In genomic region chr2:112367726-112368673, GRCm38 (mm10) we compare ENCODE assay signal across 8 mouse cellular contexts. TPM values are rescaled to one million over a fixed set of nuclear protein-coding genes. Genes with fewer than 3 reads are reported as not detected.
DNase-seq lines count a peak whose midpoint lies in the region; ATAC-seq and TF ChIP-seq lines count a peak whose summit lies in the region.

Gene Emc4 (minus strand): TSS chr2:112368027.

- peak; percentile 84 to 100 for TF ChIP-seq POLR2A in MEL (IDR thresholded peaks at IDR 0.05; ENCODE audit: control insufficient read depth in 1 of 2, insufficient read depth in 1 of 2, low read depth in 1 of 2, low read length in 2 of 2, poor library complexity in 1 of 2)
- TF ChIP-seq POLR2A in cerebellum, adult 2 months (IDR thresholded peaks at IDR 0.05; ENCODE audit: borderline replicate concordance, insufficient read depth, low read length): peak; percentile 92; the same call in 1 of the 2 replicates

- peak; percentile 33 to 39; a peak in 2 of 4 replicates for TF ChIP-seq EP300 in MEL (IDR thresholded peaks at IDR 0.05; ENCODE audit: low read depth in 1 of 2, low read length in 2 of 2)

- 2% methylated on average over 46 of the region's 46 CpGs for WGBS in cerebellum, adult 2 months
- WGBS in lung, embryonic 16.5 days: under 1% methylated on average over 46 of the region's 46 CpGs

- H3K27ac ChIP-seq in MEL (ENCODE audit: control insufficient read depth, low read depth, low read length): peak within 1 kb of the TSS; percentile 93
- peak within 1 kb of the TSS; percentile 71 for H3K27ac ChIP-seq in cerebellum, adult 2 months (ENCODE audit: insufficient read depth, low read length)
- H3K27ac ChIP-seq in lung, embryonic 16.5 days (ENCODE audit: low read length): peak within 1 kb of the TSS; percentile 93

- peak within 1 kb of the TSS; percentile 84 to 92 for H3K4me3 ChIP-seq in MEL (ENCODE audit: control insufficient read depth in 1 of 2, insufficient read depth in 1 of 2, low read depth in 2 of 2, low read length in 2 of 2)
- H3K4me3 ChIP-seq in cerebellum, adult 2 months (replicated peaks; ENCODE audit: insufficient read depth, low read depth, low read length): peak within 1 kb of the TSS; percentile 99
- peak within 1 kb of the TSS; percentile 97 for H3K4me3 ChIP-seq in lung, embryonic 16.5 days (ENCODE audit: low read length)

- peak; percentile 90 to 94 for ATAC-seq in hematopoietic stem cell, adult 5-6 weeks (replicated peaks in 1 of 2; ENCODE audit: insufficient read depth in 1 of 2, low FRiP score in 2 of 2, low TSS enrichment in 1 of 2, low read depth in 1 of 2, poor library complexity in 2 of 2, severe bottlenecking in 2 of 2)
- peak; percentile 89 for ATAC-seq in lung, embryonic 16.5 days (ENCODE audit: low read depth)

- no peaks in the 10 kb centered on the region for H3K27me3 ChIP-seq in MEL (ENCODE audit: control insufficient read depth in 1 of 2, insufficient read depth in 2 of 2, low read length in 2 of 2)
- no peaks in the 10 kb centered on the region for H3K27me3 ChIP-seq in cerebellum, adult 2 months (ENCODE audit: control insufficient read depth, insufficient read depth, low read length)
- H3K27me3 ChIP-seq in lung, embryonic 16.5 days (ENCODE audit: control insufficient read depth, insufficient read depth, low read depth, low read length): no peaks in the 10 kb centered on the region

- H3K36me3 ChIP-seq in MEL (ENCODE audit: control insufficient read depth in 1 of 2, insufficient read depth in 2 of 2, low read length in 2 of 2): peaks cover 7 to 15% of the 10 kb centered on the region in 2 experiments
- peaks cover 2% of the 10 kb centered on the region; the same call in 1 of the 2 replicates for H3K36me3 ChIP-seq in lung, embryonic 16.5 days (ENCODE audit: control insufficient read depth, insufficient read depth, low read length)

- H3K9ac ChIP-seq in MEL (ENCODE audit: control insufficient read depth, low read depth, low read length, poor library complexity, severe bottlenecking): peak within 1 kb of the TSS; percentile 86
- peak within 1 kb of the TSS; percentile 94 for H3K9ac ChIP-seq in lung, embryonic 16.5 days (ENCODE audit: low read length)

- H3K4me2 ChIP-seq in lung, embryonic 16.5 days (ENCODE audit: low read depth, low read length): peak within 1 kb of the TSS; percentile 85

- H3K79me2 ChIP-seq in MEL (ENCODE audit: control insufficient read depth, insufficient read depth, low read length, poor library complexity): peaks cover 20% of the 10 kb centered on the region

- TF ChIP-seq RAD21 in MEL (IDR thresholded peaks at IDR 0.05; ENCODE audit: low read depth, low read length): no peak; the same call in 1 of the 2 replicates

- TF ChIP-seq CTCF in MEL (IDR thresholded peaks at IDR 0.05 in 2 of 3, conservative IDR thresholded peaks at IDR 0.05 in 1 of 3; ENCODE audit: control insufficient read depth in 1 of 3, insufficient read depth in 1 of 3, low read depth in 2 of 3, low read length in 3 of 3, poor library complexity in 1 of 3, severe bottlenecking in 1 of 3): no peak
- TF ChIP-seq CTCF in cerebellum, adult 2 months (IDR thresholded peaks at IDR 0.05; ENCODE audit: borderline replicate concordance, insufficient read depth, low read depth, low read length): no peak

- peak; percentile 99 for DNase-seq in MEL (ENCODE audit: low read depth, low spot score)
- DNase-seq in cerebellum, adult 2 months: peak; percentile 93 to 95
- peak; percentile 94 for DNase-seq in forelimb bud, embryonic 11.5 days (ENCODE audit: low read depth, low spot score)
- peak; percentile 69 for DNase-seq in layer of hippocampus, adult 9-10 months (ENCODE audit: low spot score)
- peak; percentile 78 for DNase-seq in ovary, postnatal 10 days (ENCODE audit: low spot score)
- DNase-seq in thymus, postnatal 10 days (ENCODE audit: low spot score in 2 of 2): peak; percentile 75 to 84

- H3K4me1 ChIP-seq in MEL (ENCODE audit: control insufficient read depth in 1 of 2, insufficient read depth in 2 of 2, low read length in 2 of 2): peaks cover 9% of the 10 kb centered on the region in 2 experiments
- peaks cover 4% of the 10 kb centered on the region for H3K4me1 ChIP-seq in cerebellum, adult 2 months (ENCODE audit: control insufficient read depth, insufficient read depth, low read length)
- H3K4me1 ChIP-seq in lung, embryonic 16.5 days (replicated peaks; ENCODE audit: control insufficient read depth, insufficient read depth, low read length): peaks cover 6% of the 10 kb centered on the region; the same call in 1 of the 2 replicates

- H3K9me3 ChIP-seq in MEL (replicated peaks; ENCODE audit: insufficient read depth, low read length): no peaks in the 10 kb centered on the region
- no peaks in the 10 kb centered on the region for H3K9me3 ChIP-seq in lung, embryonic 16.5 days (ENCODE audit: control insufficient read depth, low read length)

TF ChIP-seq in MEL, 35 proteins besides CTCF, POLR2A, EP300 and RAD21:
- TF ChIP-seq NELFE (IDR thresholded peaks at IDR 0.05; ENCODE audit: low read depth, low read length) (peak; percentile 99), SIN3A (IDR thresholded peaks at IDR 0.05; ENCODE audit: low read length) (peak; percentile 99), E2F4 (IDR thresholded peaks at IDR 0.05; ENCODE audit: borderline replicate concordance, low read depth, low read length) (no peak; the same call in 1 of the 2 replicates), MYB (IDR thresholded peaks at IDR 0.05; ENCODE audit: low read depth, low read length) (no peak), MAZ (IDR thresholded peaks at IDR 0.05; ENCODE audit: low read depth, low read length) (no peak), HCFC1 (IDR thresholded peaks at IDR 0.05; ENCODE audit: low read depth, low read length) (peak; percentile 95), CHD1 (IDR thresholded peaks at IDR 0.05; ENCODE audit: low read depth, low read length) (peak; percentile 59; the same call in 1 of the 2 replicates), ELF1 (IDR thresholded peaks at IDR 0.05; ENCODE audit: low read depth, low read length) (peak; percentile 97), JUND (IDR thresholded peaks at IDR 0.05; ENCODE audit: low read depth, low read length) (0 out of 2 replicates have a peak, but pooled peaks have one; percentile 45), TCF12 (IDR thresholded peaks at IDR 0.05; ENCODE audit: low read depth, low read length) (peak; percentile 80), KAT2A (conservative IDR thresholded peaks at IDR 0.05; ENCODE audit: low read depth, low read length) (peak; percentile 69), CHD2 (IDR thresholded peaks at IDR 0.05; ENCODE audit: low read length) (peak; percentile 42; the same call in 1 of the 2 replicates), USF1 (IDR thresholded peaks at IDR 0.05; ENCODE audit: low read depth, low read length) (no peak), TBP (IDR thresholded peaks at IDR 0.05; ENCODE audit: low read depth, low read length) (peak; percentile 98), ZNF384 (IDR thresholded peaks at IDR 0.05; ENCODE audit: low read depth, low read length) (no peak), RCOR1 (IDR thresholded peaks at IDR 0.05; ENCODE audit: low read depth, low read length) (peak; percentile 34), ZC3H11A (IDR thresholded peaks at IDR 0.05; ENCODE audit: low read depth, low read length) (no peak), TAL1 (IDR thresholded peaks at IDR 0.05; ENCODE audit: low read length) (no peak), BHLHE40 (IDR thresholded peaks at IDR 0.05; ENCODE audit: borderline replicate concordance, low read depth, low read length) (0 out of 2 replicates have a peak, but pooled peaks have one; percentile 6), POLR2AphosphoS2 (IDR thresholded peaks at IDR 0.05; ENCODE audit: low read length) (peak; percentile 99), MYC (IDR thresholded peaks at IDR 0.05; ENCODE audit: low read depth, low read length) (peak; percentile 96), POLR2AphosphoS5 (IDR thresholded peaks at IDR 0.05; ENCODE audit: borderline replicate concordance, low read depth, low read length) (peak; percentile 79; the same call in 1 of the 2 replicates), GABPA (IDR thresholded peaks at IDR 0.05; ENCODE audit: low read depth, low read length) (no peak), ZMIZ1 (IDR thresholded peaks at IDR 0.05; ENCODE audit: low read depth, low read length) (peak; percentile 98), ETS1 (IDR thresholded peaks at IDR 0.05; ENCODE audit: low read depth, low read length) (0 out of 2 replicates have a peak, but pooled peaks have one; percentile 33), GATA1 (IDR thresholded peaks at IDR 0.05; ENCODE audit: low read depth, low read length) (peak; percentile 10; the same call in 1 of the 2 replicates), NRF1 (IDR thresholded peaks at IDR 0.05; ENCODE audit: insufficient read depth, low read depth, low read length, poor library complexity, severe bottlenecking) (0 out of 2 replicates have a peak, but pooled peaks have one; percentile 14), SMC3 (IDR thresholded peaks at IDR 0.05; ENCODE audit: low read depth, low read length) (no peak; the same call in 1 of the 2 replicates), UBTF (IDR thresholded peaks at IDR 0.05; ENCODE audit: borderline replicate concordance, insufficient read depth, low read depth, low read length) (no peak), MAFK (IDR thresholded peaks at IDR 0.05; ENCODE audit: borderline replicate concordance, low read depth, low read length) (no peak), MAX (IDR thresholded peaks at IDR 0.05; ENCODE audit: low read length) (peak; percentile 86), USF2 (IDR thresholded peaks at IDR 0.05; ENCODE audit: borderline replicate concordance in 1 of 2, insufficient read depth in 1 of 2, low read depth in 1 of 2, low read length in 2 of 2) (no peak), ZKSCAN1 (IDR thresholded peaks at IDR 0.05; ENCODE audit: low read depth, low read length) (no peak), MXI1 (IDR thresholded peaks at IDR 0.05; ENCODE audit: low read depth, low read length) (peak; percentile 96), MEF2A (IDR thresholded peaks at IDR 0.05; ENCODE audit: extremely low read depth, insufficient replicate concordance, low read depth, low read length, poor library complexity, severe bottlenecking) (no peak)

RNA-seq across cellular contexts. Expression of gene Emc4, which starts in this region (rescaled TPM):
- total RNA-seq in MEL (2012; rRNA removed): 163 and 201 TPM in 2 replicates
- 100 to 1,000 TPM in 1 of 2 experiments, not detected in 1; 171 TPM for polyA plus RNA-seq in MEL (2012; ENCODE audit: insufficient read depth in 1 of 2, insufficient read length in 2 of 2, low read depth in 1 of 2, low replicate concordance in 2 of 2, missing spikeins in 1 of 2)
- 249 and 256 TPM in 2 replicates for polyA plus RNA-seq in cerebellum, adult 2 months (2012; rRNA removed)
- 48.9 and 54.9 TPM in 2 replicates for total RNA-seq in hematopoietic stem cell, adult 5-6 weeks (2017)
- 109 and 113 TPM in 2 replicates for polyA plus RNA-seq in lung, embryonic 16.5 days (2015; fragmentation: Nextera tagmentation; extraction: Ambion mirVana)

Comparison
In these comparisons a context has a peak if more than half of its experiments do, and no peak if none do; other contexts are left out.
1. Peak in every context shown above with its lines: DNase-seq, ATAC-seq, H3K4me3 ChIP-seq and H3K27ac ChIP-seq.